Mouse (Mus musculus) layer of hippocampus, adult 9-11 months (tissue): ENCODE measurements around the gene Kif6.

ENCODE experiments used
- DNase-seq: peaks from one replicate; pipeline ENCODE4 v3.0.0; 2022

Kif6 gene

GRCm38 (mm10) chr17:49738351-49738750 lies 123.4 kb downstream of the Kif6 start:
- no peak for DNase-seq

- no peak for DNase-seq
Measured at GRCm38 (mm10) chr17:49739896-49740679, 125.2 kb downstream of the Kif6 start.

DNA sequence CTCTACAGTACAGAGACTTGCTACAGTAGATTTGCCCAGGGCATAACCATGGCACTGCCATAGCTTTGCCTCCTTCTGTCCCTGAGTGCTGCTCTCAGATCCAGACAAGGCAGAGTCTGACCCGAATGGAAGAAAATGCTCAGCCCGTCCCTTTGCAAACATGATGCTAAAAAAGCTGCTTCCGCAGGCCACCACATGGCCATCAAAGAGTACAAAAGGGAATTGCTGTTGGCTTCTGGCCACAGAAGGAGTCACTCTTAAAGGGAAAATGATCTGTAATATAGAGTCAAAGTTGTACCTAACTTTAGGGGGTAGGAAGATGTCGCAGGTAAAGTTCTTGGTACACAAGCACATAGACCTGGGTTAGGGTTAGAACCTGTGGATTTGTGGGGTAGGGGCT lies 126.2 kb downstream of the Kif6 start:
- no peak for DNase-seq

- DNase-seq: no peak
Measured at GRCm38 (mm10) chr17:49741927-49742326, 127.0 kb downstream of the Kif6 start.

DNA sequence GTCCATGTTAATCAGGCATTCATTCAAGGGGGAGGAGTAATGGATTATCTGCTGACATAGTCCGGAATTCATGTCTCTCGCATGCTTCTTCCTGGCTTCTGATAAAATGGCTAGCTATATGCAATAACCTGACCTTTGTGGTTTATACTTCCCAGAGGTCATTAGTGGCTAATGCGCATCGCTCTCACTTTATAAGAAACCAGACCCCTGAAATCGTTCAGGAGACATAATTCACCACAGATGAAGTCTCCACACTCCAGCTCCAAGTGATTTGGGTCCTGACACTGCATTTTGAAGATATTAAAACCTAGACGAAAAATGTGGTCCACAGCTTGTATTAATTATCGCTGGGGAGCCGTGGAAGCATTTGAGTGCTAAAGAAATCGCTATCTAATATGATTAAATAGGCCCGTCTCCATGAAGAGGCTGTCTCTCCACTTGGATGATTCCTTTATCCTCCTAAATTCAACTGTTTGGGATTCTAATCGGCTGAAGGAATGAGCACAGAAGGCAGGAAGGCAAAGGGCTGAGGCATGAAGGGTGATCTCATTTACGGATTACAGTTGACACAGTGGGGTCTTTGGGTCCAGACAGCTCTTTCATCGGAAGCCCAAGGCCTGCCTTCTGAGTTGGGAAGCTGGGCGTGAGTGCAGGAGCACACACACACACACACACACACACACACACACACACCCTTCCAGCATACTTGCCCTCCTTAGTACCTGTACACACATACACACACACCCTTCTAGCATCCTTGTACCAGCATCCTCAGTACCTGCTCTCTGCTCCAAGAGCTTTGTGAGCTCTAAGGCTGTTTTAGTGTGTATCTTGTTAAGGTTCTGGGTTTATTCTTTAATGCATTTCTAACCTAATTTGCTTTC lies 128.9 kb downstream of the Kif6 start:
- no peak for DNase-seq

DNA sequence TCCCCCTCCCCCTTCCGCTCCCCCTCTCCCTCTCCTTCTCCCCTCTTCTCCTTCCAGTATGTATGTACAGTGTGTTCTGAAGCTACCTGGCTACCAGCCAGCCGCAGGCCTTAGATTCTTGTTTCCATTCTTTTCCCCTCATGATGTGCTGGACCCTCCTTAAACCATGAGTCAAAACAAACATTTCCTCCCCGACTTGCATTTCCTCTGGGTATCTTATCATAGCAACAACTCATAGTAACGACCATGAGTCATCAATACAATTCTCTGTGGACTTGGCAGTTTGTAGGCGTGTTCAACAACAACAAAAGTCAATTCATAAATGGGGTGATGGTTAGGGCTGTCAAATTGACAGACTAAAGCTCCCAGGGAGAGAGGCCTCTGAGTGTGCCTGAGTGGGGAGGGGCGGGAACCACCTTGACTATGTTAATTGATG lies 136.0 kb downstream of the Kif6 start:
- no peak for DNase-seq

DNA sequence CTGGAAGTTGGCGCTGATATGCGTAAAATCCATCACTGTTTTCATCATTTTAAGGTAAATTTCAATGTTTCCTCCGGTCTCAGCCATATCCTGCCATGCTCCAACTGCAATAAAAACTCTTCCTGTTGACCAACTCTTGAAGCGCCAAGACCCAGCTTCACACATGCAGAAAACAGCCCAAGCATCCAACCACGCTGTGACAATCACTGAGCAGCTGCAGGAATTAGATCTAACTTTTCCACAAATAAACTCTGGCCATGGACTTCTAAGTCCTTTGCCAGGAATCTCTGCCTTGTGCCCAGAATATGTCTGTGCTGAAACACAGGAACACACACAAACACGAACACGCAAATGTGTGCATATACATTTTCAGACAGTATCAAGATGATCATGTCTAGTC lies 138.9 kb downstream of the Kif6 start:
- no peak for DNase-seq

DNA sequence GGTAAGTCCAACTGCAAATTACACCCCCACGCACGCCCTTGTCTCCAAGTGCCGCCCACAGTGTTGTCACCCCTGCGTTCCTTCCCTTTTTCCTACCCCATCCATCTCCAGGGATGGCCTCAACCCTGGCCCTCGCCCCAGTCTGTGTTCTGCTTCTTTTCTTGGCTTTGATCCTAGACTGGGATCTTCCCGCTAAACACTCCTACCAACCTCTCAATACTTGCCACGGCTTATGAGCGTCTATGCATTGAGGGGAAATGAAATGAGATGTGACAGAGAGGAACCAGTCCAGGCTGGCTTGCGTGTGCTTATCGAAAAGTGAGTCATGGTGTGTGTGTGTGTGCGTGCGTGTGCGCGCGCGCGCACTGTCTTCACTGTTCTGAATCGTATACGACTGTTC lies 141.9 kb downstream of the Kif6 start:
- no peak for DNase-seq

- no peak for DNase-seq
Measured at GRCm38 (mm10) chr17:49759047-49759446, 144.1 kb downstream of the Kif6 start.

- no peak for DNase-seq
Measured at GRCm38 (mm10) chr17:49761260-49761659, 146.3 kb downstream of the Kif6 start.

GRCm38 (mm10) chr17:49761838-49762237 lies 146.9 kb downstream of the Kif6 start:
- no peak for DNase-seq

- no peak for DNase-seq
Measured at GRCm38 (mm10) chr17:49764963-49765362, 150.0 kb downstream of the Kif6 start.

DNA sequence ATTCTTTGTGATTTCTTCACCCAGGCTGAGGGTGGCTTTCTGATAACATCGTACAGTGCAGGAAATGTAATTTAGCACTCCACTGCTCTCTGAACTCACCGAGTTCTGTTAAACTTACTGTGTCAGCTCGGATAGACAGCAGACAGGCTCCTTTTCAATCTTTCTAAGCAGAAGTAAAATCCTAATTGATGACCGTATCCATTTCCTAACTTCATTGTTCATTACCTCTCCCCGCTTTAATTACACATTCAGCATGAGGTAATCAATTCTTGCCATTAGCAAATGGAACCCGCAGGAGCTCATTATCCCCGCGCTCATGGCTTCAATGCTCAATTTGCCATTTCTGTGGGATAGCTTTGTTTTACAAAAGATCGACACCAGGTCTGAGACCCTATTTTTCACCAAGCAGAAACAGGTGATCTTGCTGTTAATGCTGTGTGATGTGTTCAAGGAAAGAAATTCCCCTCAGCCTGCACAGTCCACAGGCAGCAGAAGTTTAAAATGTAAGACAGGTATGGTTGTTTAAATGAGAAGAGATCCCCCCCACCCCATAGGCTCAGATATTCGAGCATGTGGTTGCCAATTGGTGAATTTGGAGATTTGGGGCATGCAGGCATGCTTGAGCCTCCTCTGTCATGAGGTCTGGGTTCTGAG lies 152.9 kb downstream of the Kif6 start:
- no peak for DNase-seq

DNA sequence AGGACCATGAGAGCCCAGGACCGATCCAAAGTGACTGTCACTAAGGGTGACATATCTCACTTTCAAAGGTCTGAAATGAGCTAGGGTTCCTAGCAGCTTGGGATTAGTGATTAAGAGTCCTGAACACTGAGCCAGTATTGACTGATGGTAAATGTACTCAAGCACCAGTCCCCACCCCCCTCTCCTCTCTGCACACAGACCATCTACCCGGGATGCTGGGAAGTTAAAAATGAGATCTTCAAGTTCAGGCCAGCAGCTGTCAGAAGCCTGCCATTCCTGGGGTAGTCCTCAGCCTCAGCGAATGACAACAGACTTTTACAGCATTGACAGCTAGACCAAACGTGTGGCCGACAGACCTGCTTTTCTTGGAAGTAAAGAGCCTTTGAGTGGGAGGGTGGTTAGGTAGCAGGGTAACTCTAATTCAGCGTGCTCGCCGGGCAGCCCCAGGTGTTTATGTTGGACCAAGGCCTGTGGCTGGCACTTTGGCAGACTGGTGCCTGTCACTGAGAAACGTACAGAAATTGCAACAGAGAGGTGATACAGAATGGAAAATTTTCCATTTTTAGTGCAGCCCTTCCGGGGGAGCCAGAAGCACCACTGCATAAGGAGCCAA lies 156.9 kb downstream of the Kif6 start:
- DNase-seq: no peak

DNA sequence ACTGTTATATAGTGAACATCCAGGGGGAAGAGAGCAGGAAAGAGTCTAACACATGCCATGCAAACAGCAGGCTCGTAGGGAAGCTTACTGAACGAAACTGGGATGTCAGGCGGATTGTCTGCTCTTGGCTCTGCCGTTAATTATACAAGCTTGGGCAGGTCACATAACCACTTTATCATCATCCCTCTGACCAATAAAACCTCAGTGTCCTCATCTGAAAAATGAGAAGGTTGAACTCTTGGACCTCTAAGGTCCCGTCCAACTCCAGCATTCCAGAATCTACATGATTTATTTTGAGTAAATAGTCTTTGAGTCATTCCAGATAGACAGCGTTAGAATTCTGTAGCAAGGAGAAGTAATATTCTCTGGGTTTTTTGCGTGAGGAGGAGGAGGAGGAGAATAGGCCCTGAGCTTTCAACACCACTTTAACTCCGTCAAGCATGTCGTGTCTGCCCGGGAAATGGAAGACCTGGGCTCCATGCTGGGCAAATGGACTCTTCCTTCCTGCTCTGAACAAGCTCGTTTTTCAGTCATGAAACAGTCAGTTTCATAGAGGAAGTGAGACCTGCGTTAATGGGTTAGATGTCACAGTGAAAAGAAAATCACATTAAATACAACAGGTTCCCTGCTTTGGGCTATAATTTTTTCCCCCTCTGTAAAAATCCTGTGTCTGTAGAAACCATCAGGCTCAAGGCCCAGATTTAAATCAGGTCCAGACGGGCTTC lies 162.3 kb downstream of the Kif6 start:
- DNase-seq: no peak

DNA sequence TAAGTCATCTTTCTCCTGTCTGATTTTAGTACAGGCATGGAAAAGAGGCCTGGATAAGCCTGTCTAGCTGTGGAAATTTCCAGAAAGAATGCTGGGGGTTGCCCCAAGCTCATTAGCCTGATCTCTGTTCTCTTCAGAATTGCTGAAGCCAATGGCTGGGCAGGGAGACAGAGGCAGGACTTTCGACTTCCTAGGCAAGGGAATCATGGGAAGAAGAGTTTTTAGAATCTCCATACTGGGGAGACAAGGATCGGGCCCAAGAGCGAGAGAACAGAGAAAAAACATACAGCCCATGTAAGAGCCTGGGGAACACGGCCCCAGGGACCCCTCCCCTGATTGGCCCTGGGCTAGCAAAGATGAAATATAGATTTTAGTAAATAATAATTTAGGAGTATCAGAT lies 164.1 kb downstream of the Kif6 start:
- no peak for DNase-seq

GRCm38 (mm10) chr17:49779576-49779975 lies 164.6 kb downstream of the Kif6 start:
- no peak for DNase-seq

GRCm38 (mm10) chr17:49785851-49786250 lies 170.9 kb downstream of the Kif6 start:
- DNase-seq: no peak

DNA sequence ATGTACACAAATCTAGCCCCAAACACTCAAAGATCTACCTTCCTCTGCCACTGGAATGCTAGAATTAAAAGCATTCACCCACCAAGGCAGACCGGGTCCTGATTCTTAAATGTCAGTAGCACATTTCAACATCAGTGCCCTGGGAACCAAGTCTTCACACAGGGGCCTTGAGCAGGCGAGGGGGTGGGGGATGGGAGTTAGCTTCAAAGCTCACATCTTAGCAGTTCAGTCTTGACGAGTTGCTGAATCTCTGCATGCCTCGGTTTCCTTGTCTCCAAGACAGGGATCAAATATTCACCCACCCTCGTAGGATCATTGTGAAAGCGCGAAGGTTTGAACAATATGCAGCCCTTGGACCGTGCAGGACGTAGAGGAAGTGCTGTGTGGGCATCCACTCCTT lies 172.4 kb downstream of the Kif6 start:
- DNase-seq: no peak

DNA sequence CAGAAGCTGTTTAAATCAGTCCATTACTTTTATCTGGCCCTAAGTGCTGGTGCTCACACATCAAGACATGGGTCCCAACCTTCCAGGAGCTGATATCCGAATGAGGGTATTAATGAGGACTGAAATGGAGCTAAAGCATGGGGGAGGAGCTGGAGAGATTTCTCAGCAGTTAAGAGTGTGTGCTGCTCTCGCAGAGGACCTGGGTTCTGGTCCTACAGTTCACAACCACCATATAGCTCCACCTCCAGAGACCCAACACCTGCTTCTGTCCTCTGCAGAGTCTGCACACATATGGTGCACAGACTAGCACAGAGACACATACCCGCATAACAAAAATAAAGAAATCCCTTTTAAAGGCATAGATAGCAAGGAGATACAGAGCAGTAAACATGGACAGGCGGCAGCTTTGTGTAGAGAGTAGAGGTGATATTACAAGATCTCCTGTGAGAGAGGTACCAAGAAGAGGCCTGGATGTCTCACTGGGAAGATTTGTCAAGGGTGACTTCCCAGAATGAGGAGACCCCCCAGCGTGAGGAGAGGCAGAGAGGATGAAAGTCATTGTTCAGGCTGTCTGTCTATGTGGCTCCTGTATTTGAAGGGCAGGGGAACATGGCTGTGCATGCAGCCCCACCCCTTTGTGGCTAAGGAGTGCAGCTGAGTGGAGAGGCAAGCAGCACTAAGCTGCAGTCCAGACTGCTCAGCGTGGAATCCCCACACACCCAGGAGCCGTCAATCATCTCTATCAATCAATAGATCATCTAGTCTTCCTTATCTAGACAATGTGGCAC lies 173.4 kb downstream of the Kif6 start:
- DNase-seq: no peak

- DNase-seq: no peak
Measured at GRCm38 (mm10) chr17:49791546-49791945, 176.6 kb downstream of the Kif6 start.
